Mouse (Mus musculus): ENCODE results near the gene Kpna4. TPM values are rescaled to one million over a fixed set of nuclear protein-coding genes. Genes with fewer than 3 reads are reported as not detected.
A peak's percentile ranks its signal among the peaks of the same experiment; 100 is the strongest.

Kpna4 gene
- 16.1 and 19.3 TPM in 2 replicates for polyA plus RNA-seq (2015; fragmentation: Nextera tagmentation; extraction: Ambion mirVana)

GRCm38 (mm10) chr3:69126509-69127345, at the start of gene Kpna4:
Kpna4 (minus strand) TSS chr3:69127113.
- no peaks in the 10 kb centered on the region for H3K36me3 ChIP-seq
- under 1% methylated on average over 93 of the region's 107 CpGs for WGBS (ENCODE audit: insufficient replicate concordance)

DNA sequence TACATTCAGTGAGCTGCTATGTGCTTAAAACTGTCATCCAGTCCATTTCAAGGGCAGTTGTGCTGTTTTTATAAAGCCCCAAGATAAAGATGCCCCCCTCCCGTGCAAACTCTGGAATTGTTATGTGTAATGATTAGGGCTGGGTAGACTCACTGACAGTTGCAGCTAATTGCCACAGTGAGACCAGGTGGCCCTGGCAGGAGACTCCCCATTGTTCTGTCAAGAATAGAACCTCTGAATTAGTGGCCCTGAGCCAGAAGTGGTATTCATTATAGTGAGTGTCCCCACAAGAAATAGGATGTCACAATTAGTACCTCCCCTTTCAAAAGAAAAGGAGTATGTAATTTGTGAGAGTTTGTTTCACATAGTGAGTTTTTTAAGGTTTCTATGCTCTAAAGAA, 48.3 kb upstream of the Kpna4 start:
- Histone ChIP-seq H3K36me3 (no peaks in the 10 kb centered on the region), H3K9ac (no peak overlapping the region), H3K9me3 (replicated peaks) (no peaks in the 10 kb centered on the region), H3K27ac (no peak overlapping the region), H3K27me3 (no peaks in the 10 kb centered on the region), H3K4me1 (replicated peaks) (no peaks in the 10 kb centered on the region), H3K4me2 (no peak overlapping the region), H3K4me3 (replicated peaks) (no peak overlapping the region)
- DNase-seq: no peak
- WGBS (ENCODE audit: insufficient replicate concordance): 47% methylated on average over 1 of the region's 1 CpGs
- ATAC-seq (ENCODE audit: low read depth): no peak

More at GRCm38 (mm10) chr3:69126509-69127345, at the start of gene Kpna4:
- ATAC-seq (ENCODE audit: low read depth): peak; percentile 91
- Histone ChIP-seq H3K4me2 (peak within 1 kb of the TSS; percentile 88), H3K9me3 (replicated peaks) (no peaks in the 10 kb centered on the region), H3K4me1 (replicated peaks) (peaks cover 27% of the 10 kb centered on the region), H3K27ac (peak within 1 kb of the TSS; percentile 89), H3K9ac (peak within 1 kb of the TSS; percentile 97), H3K27me3 (no peaks in the 10 kb centered on the region), H3K4me3 (replicated peaks) (peak within 1 kb of the TSS; percentile 95)
- DNase-seq: peak; percentile 93

GRCm38 (mm10) chr3:69171123-69171522, 44.2 kb upstream of the Kpna4 start:
- Histone ChIP-seq H3K27me3 (no peaks in the 10 kb centered on the region), H3K4me2 (no peak overlapping the region), H3K4me3 (replicated peaks) (no peak overlapping the region), H3K9me3 (replicated peaks) (no peaks in the 10 kb centered on the region), H3K36me3 (no peaks in the 10 kb centered on the region), H3K4me1 (replicated peaks) (no peaks in the 10 kb centered on the region), H3K27ac (no peak overlapping the region), H3K9ac (no peak overlapping the region)
- 39% methylated on average over 4 of the region's 4 CpGs for WGBS (ENCODE audit: insufficient replicate concordance)
- no peak for ATAC-seq (ENCODE audit: low read depth)
- no peak for DNase-seq

GRCm38 (mm10) chr3:69169796-69170195, 42.9 kb upstream of the Kpna4 start:
- no peak overlapping the region for H3K4me3 ChIP-seq (replicated peaks)
- H3K4me1 ChIP-seq (replicated peaks): no peaks in the 10 kb centered on the region
- H3K27me3 ChIP-seq: no peaks in the 10 kb centered on the region
- H3K36me3 ChIP-seq: no peaks in the 10 kb centered on the region
- H3K9ac ChIP-seq: no peak overlapping the region
- H3K4me2 ChIP-seq: no peak overlapping the region
- 71% methylated on average over 5 of the region's 5 CpGs for WGBS (ENCODE audit: insufficient replicate concordance)
- DNase-seq: no peak
- ATAC-seq (ENCODE audit: low read depth): no peak
- H3K9me3 ChIP-seq (replicated peaks): no peaks in the 10 kb centered on the region
- H3K27ac ChIP-seq: no peak overlapping the region

GRCm38 (mm10) chr3:69168724-69169123, 41.8 kb upstream of the Kpna4 start:
- Histone ChIP-seq H3K4me3 (replicated peaks) (no peak overlapping the region), H3K9me3 (replicated peaks) (no peaks in the 10 kb centered on the region), H3K27me3 (no peaks in the 10 kb centered on the region), H3K36me3 (no peaks in the 10 kb centered on the region), H3K9ac (no peak overlapping the region), H3K4me1 (replicated peaks) (no peaks in the 10 kb centered on the region), H3K27ac (no peak overlapping the region), H3K4me2 (no peak overlapping the region)
- no peak for ATAC-seq (ENCODE audit: low read depth)
- DNase-seq: no peak
- 76% methylated on average over 9 of the region's 9 CpGs for WGBS (ENCODE audit: insufficient replicate concordance)

DNA sequence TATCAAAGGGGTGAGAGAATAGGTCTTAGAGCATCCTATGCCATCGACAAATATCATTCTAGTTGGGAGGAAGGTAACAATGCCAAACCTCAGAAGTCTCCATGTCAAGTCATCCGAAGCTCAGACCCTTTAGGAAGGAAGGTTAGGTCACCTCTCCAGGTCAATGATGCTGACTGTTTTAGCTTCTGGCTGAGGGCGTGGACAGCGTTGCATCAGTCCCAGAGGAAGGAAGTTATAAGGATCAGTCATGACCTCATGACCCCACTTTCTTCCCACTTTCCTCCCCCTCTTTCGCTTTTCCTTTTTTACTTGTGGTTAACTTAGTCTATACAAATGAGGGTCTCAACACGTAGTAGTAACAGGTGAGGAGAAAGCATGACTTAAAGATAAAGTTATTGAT, 36.1 kb upstream of the Kpna4 start:
- ATAC-seq (ENCODE audit: low read depth) (no peak), DNase-seq (no peak)
- WGBS (ENCODE audit: insufficient replicate concordance): 21% methylated on average over 6 of the region's 6 CpGs
- Histone ChIP-seq H3K36me3 (no peaks in the 10 kb centered on the region), H3K27ac (no peak overlapping the region), H3K4me2 (no peak overlapping the region), H3K9ac (no peak overlapping the region), H3K9me3 (replicated peaks) (no peaks in the 10 kb centered on the region), H3K27me3 (no peaks in the 10 kb centered on the region), H3K4me3 (replicated peaks) (no peak overlapping the region), H3K4me1 (replicated peaks) (no peaks in the 10 kb centered on the region)

GRCm38 (mm10) chr3:69160429-69160828, 33.5 kb upstream of the Kpna4 start:
- ATAC-seq (ENCODE audit: low read depth) (no peak), DNase-seq (no peak)
- no peak overlapping the region for H3K4me2 ChIP-seq
- no peak overlapping the region for H3K9ac ChIP-seq
- H3K4me1 ChIP-seq (replicated peaks): no peaks in the 10 kb centered on the region
- no peaks in the 10 kb centered on the region for H3K27me3 ChIP-seq
- no peak overlapping the region for H3K27ac ChIP-seq
- WGBS (ENCODE audit: insufficient replicate concordance): 20% methylated on average over 1 of the region's 1 CpGs
- H3K36me3 ChIP-seq: no peaks in the 10 kb centered on the region
- no peak overlapping the region for H3K4me3 ChIP-seq (replicated peaks)
- no peaks in the 10 kb centered on the region for H3K9me3 ChIP-seq (replicated peaks)

- Histone ChIP-seq H3K4me1 (replicated peaks) (no peaks in the 10 kb centered on the region), H3K27ac (no peak overlapping the region), H3K9ac (no peak overlapping the region), H3K27me3 (no peaks in the 10 kb centered on the region), H3K9me3 (replicated peaks) (no peaks in the 10 kb centered on the region), H3K4me2 (no peak overlapping the region), H3K36me3 (no peaks in the 10 kb centered on the region), H3K4me3 (replicated peaks) (no peak overlapping the region)
- DNase-seq (no peak), ATAC-seq (ENCODE audit: low read depth) (no peak)
- WGBS (ENCODE audit: insufficient replicate concordance): 33% methylated on average over 2 of the region's 2 CpGs
Measured at GRCm38 (mm10) chr3:69159501-69159900, 32.6 kb upstream of the Kpna4 start.

DNA sequence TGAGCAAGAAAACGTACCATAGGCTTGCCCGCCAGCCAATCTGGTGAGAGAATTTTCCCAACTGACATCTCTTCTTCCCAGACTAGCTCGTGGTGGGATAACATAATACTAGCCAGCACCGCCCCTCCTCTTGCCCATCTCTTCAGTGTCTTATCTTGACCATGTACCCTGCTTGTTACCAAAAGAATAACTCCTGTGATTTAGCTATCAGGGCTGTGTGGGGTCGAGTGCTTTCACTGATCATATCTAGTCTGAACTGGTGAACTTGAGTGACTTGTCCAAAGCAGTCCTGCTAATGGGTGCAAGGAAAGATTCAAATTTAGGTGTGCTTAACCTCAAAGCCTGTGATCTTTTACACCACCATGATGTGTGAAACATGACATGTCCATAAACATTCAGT, 31.0 kb upstream of the Kpna4 start:
- no peaks in the 10 kb centered on the region for H3K9me3 ChIP-seq (replicated peaks)
- no peak overlapping the region for H3K27ac ChIP-seq
- H3K4me3 ChIP-seq (replicated peaks): no peak overlapping the region
- no peaks in the 10 kb centered on the region for H3K27me3 ChIP-seq
- H3K4me2 ChIP-seq: no peak overlapping the region
- 53% methylated on average over 5 of the region's 5 CpGs for WGBS (ENCODE audit: insufficient replicate concordance)
- no peak for ATAC-seq (ENCODE audit: low read depth)
- no peaks in the 10 kb centered on the region for H3K4me1 ChIP-seq (replicated peaks)
- H3K9ac ChIP-seq: no peak overlapping the region
- DNase-seq: no peak
- no peaks in the 10 kb centered on the region for H3K36me3 ChIP-seq

GRCm38 (mm10) chr3:69156484-69156883, 29.6 kb upstream of the Kpna4 start:
- H3K9me3 ChIP-seq (replicated peaks): no peaks in the 10 kb centered on the region
- no peaks in the 10 kb centered on the region for H3K4me1 ChIP-seq (replicated peaks)
- no peak overlapping the region for H3K4me3 ChIP-seq (replicated peaks)
- no peak overlapping the region for H3K27ac ChIP-seq
- H3K36me3 ChIP-seq: no peaks in the 10 kb centered on the region
- no peak for ATAC-seq (ENCODE audit: low read depth)
- WGBS (ENCODE audit: insufficient replicate concordance): 48% methylated on average over 13 of the region's 13 CpGs
- H3K4me2 ChIP-seq: no peak overlapping the region
- H3K27me3 ChIP-seq: no peaks in the 10 kb centered on the region
- no peak overlapping the region for H3K9ac ChIP-seq
- no peak for DNase-seq

DNA sequence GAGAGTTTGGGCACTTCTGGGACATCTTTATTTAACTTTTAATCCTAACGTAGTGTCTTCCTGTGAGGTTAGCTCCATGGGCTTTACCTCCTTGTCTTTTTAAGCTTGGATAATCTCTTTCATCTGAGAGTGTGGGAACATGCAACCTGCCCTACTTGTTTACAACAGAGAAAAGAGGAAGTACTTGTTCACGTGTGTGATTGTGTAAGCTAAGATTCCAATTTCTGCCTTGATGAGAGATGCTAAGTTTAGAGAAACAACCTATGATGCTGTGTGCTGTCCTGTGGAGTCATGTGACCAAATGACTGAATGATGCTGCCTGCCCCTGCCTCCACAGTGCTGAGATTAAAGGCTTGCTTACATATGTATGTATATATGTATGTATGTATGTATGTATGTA, 27.8 kb upstream of the Kpna4 start:
- H3K4me3 ChIP-seq (replicated peaks): no peak overlapping the region
- no peak overlapping the region for H3K4me2 ChIP-seq
- no peaks in the 10 kb centered on the region for H3K36me3 ChIP-seq
- H3K27ac ChIP-seq: no peak overlapping the region
- WGBS (ENCODE audit: insufficient replicate concordance): 33% methylated on average over 2 of the region's 2 CpGs
- no peak overlapping the region for H3K9ac ChIP-seq
- H3K4me1 ChIP-seq (replicated peaks): no peaks in the 10 kb centered on the region
- H3K27me3 ChIP-seq: no peaks in the 10 kb centered on the region
- H3K9me3 ChIP-seq (replicated peaks): no peaks in the 10 kb centered on the region
- DNase-seq (no peak), ATAC-seq (ENCODE audit: low read depth) (no peak)

- no peak for ATAC-seq (ENCODE audit: low read depth)
Measured at GRCm38 (mm10) chr3:69150921-69151320, 24.0 kb upstream of the Kpna4 start.

More at GRCm38 (mm10) chr3:69150921-69151320, 24.0 kb upstream of the Kpna4 start:
- Histone ChIP-seq H3K9me3 (replicated peaks) (no peaks in the 10 kb centered on the region), H3K27me3 (no peaks in the 10 kb centered on the region), H3K4me1 (replicated peaks) (no peaks in the 10 kb centered on the region), H3K4me3 (replicated peaks) (no peak overlapping the region), H3K9ac (no peak overlapping the region), H3K36me3 (no peaks in the 10 kb centered on the region), H3K4me2 (no peak overlapping the region), H3K27ac (no peak overlapping the region)
- 73% methylated on average over 3 of the region's 3 CpGs for WGBS (ENCODE audit: insufficient replicate concordance)
- DNase-seq: no peak

All from liver, embryonic 13.5 days (tissue).